Mouse (Mus musculus) testis, adult 2 months (tissue): ENCODE results near the gene Polr1c. TPM values are rescaled to one million over a fixed set of nuclear protein-coding genes. Genes with fewer than 3 reads are reported as not detected.

Experiments
- H3K27ac ChIP-seq: fragments of 200-500 bp; 2 replicates; pipeline ENCODE4 v1.5.1; 2012; ENCODE audit warnings: low read depth, low read length; ENCODE audit not compliant: control insufficient read depth, insufficient read depth
- H3K27me3 ChIP-seq: fragments of 200-500 bp; 2 replicates; pipeline ENCODE4 v1.6.1; 2012; ENCODE audit warnings: mild to moderate bottlenecking, low read length, moderate library complexity; ENCODE audit not compliant: control insufficient read depth, insufficient read depth
- H3K36me3 ChIP-seq: fragments of 200-500 bp; 2 replicates; pipeline ENCODE4 v1.6.1; 2012; ENCODE audit warnings: mild to moderate bottlenecking, low read length; ENCODE audit not compliant: control insufficient read depth, insufficient read depth
- H3K4me1 ChIP-seq: fragments of 200-500 bp; 2 replicates; pipeline ENCODE4 v1.6.1; 2012; ENCODE audit warnings: low read length; ENCODE audit not compliant: control insufficient read depth, insufficient read depth
- H3K4me3 ChIP-seq: fragments of 200-500 bp; 2 replicates; pipeline ENCODE4 v1.5.1; 2012; ENCODE audit warnings: low read depth, mild to moderate bottlenecking, low read length, moderate library complexity, mixed read lengths; ENCODE audit not compliant: control insufficient read depth
- CTCF ChIP-seq: fragments of 200-500 bp; IDR thresholded peaks from 2 replicates; pipeline ENCODE4 v1.5.1; 2012; ENCODE audit warnings: low read depth, mild to moderate bottlenecking, inconsistent platforms, low read length, moderate library complexity; ENCODE audit not compliant: control insufficient read depth, insufficient read depth, insufficient replicate concordance
- POLR2A ChIP-seq: fragments of 200-500 bp; IDR thresholded peaks from 2 replicates; pipeline ENCODE4 v1.6.1; 2012; ENCODE audit warnings: low read depth, mild to moderate bottlenecking, inconsistent platforms, low read length, moderate library complexity; ENCODE audit not compliant: control insufficient read depth
- polyA plus RNA-seq: library from polyadenylated mRNA; depleted of rRNA; stranded (reverse); fragments of >200 nt; gene quantifications from 2 replicates; pipeline ENCODE4 v1.2.3, GENCODE M21; 2012; rRNA removed

Polr1c gene
- polyA plus RNA-seq, 1 experiment: 57.5 TPM

- Histone ChIP-seq H3K4me1 (peaks cover 2% of the 10 kb centered on the region), H3K27ac (no peak overlapping the region), H3K27me3 (no peaks in the 10 kb centered on the region), H3K36me3 (peaks cover 2% of the 10 kb centered on the region), H3K4me3 (no peak overlapping the region)
- TF ChIP-seq POLR2A: no peak
- TF ChIP-seq CTCF: no peak
Observed at GRCm38 (mm10) chr17:46206676-46207075, 41.2 kb downstream of the Polr1c start.

- H3K27ac ChIP-seq: peak overlapping the region; percentile 91
- peak overlapping the region; percentile 88 for H3K4me3 ChIP-seq
- peaks cover 2% of the 10 kb centered on the region for H3K4me1 ChIP-seq
- no peaks in the 10 kb centered on the region for H3K27me3 ChIP-seq
- H3K36me3 ChIP-seq: peaks cover under 1% of the 10 kb centered on the region
- TF ChIP-seq CTCF (no peak), POLR2A (no peak)
Observed at GRCm38 (mm10) chr17:46203078-46203477, 44.8 kb downstream of the Polr1c start.

GRCm38 (mm10) chr17:46202421-46203071 is 45.3 kb downstream of the Polr1c start, which contains the start of the genes Polh and Xpo5:
Polh (minus strand) TSS chr17:46202645.
Xpo5 (plus strand) TSS chr17:46202782.
- peak within 1 kb of the TSS; percentile 91 for H3K27ac ChIP-seq
- no peaks in the 10 kb centered on the region; the same call in 1 of the 2 replicates for H3K36me3 ChIP-seq
- peak within 1 kb of the TSS; percentile 88 for H3K4me3 ChIP-seq
- TF ChIP-seq CTCF (no peak), POLR2A (peak; percentile 96)
- peaks cover 2% of the 10 kb centered on the region for H3K4me1 ChIP-seq
- H3K27me3 ChIP-seq: no peaks in the 10 kb centered on the region

- Histone ChIP-seq H3K4me1 (peaks cover 2% of the 10 kb centered on the region), H3K27me3 (no peaks in the 10 kb centered on the region), H3K4me3 (peak overlapping the region; percentile 64), H3K36me3 (0 out of 2 replicates have a peak, but pooled peaks cover 2% of the 10 kb centered on the region), H3K27ac (no peak overlapping the region)
- TF ChIP-seq CTCF (no peak), POLR2A (no peak)
Observed at GRCm38 (mm10) chr17:46201151-46201550, 46.7 kb downstream of the Polr1c start.

Other genes starting within 250 kb of the Polr1c start
- gene Vegfa, start 215.7 kb downstream of the Polr1c start, polyA plus RNA-seq: 13.2 and 13.5 TPM in 2 replicates
- gene Mrps18a, start 137.1 kb downstream of the Polr1c start, polyA plus RNA-seq: 74.0 and 89.6 TPM in 2 replicates
- 240 and 252 TPM in 2 replicates for gene Rsph9, start 103.8 kb downstream of the Polr1c start, polyA plus RNA-seq
- 23.7 and 24.5 TPM in 2 replicates for gene Mad2l1bp, start 94.5 kb downstream of the Polr1c start, polyA plus RNA-seq
- gene Gtpbp2, start 87.0 kb downstream of the Polr1c start, polyA plus RNA-seq: 149 and 155 TPM in 2 replicates
- 8.1 and 8.7 TPM in 2 replicates for gene Polh, start 45.4 kb downstream of the Polr1c start, polyA plus RNA-seq
- gene Xpo5, start 45.3 kb downstream of the Polr1c start, polyA plus RNA-seq: 25.1 and 26.4 TPM in 2 replicates
- gene Yipf3, start within 50 bp of the Polr1c start, polyA plus RNA-seq: 67.9 and 75.4 TPM in 2 replicates
- 106 and 120 TPM in 2 replicates for gene Lrrc73, start 5.5 kb upstream of the Polr1c start, polyA plus RNA-seq
- 33.1 and 39.0 TPM in 2 replicates for gene Tjap1, start 35.0 kb upstream of the Polr1c start, polyA plus RNA-seq
- 0.38 and 0.97 TPM in 2 replicates for gene Dlk2, start 49.4 kb upstream of the Polr1c start, polyA plus RNA-seq
- gene Abcc10, start 80.3 kb upstream of the Polr1c start, polyA plus RNA-seq: 8.8 and 8.9 TPM in 2 replicates
- gene Zfp318, start 135.7 kb upstream of the Polr1c start, polyA plus RNA-seq: 71.7 and 73.7 TPM in 2 replicates
- gene Crip3, start 180.9 kb upstream of the Polr1c start, polyA plus RNA-seq: 7.4 and 8.5 TPM in 2 replicates
- gene Slc22a7, start 190.4 kb upstream of the Polr1c start, polyA plus RNA-seq: 1.3 and 1.5 TPM in 2 replicates
- gene Ttbk1, start 239.6 kb upstream of the Polr1c start, polyA plus RNA-seq: 80.7 and 92.4 TPM in 2 replicates
- 8.7 and 9.4 TPM in 2 replicates for gene Dnph1, start 248.7 kb upstream of the Polr1c start, polyA plus RNA-seq